Mouse (Mus musculus) E14TG2a.4 (cell line): ENCODE data around the gene Pde7b.

Source experiments
- H3K27me3 ChIP-seq: 2 replicates; pipeline ENCODE4 v1.6.1; 2014; ENCODE audit warnings: low read length, control low read depth; ENCODE audit not compliant: insufficient read depth
- H3K36me3 ChIP-seq: 2 replicates; pipeline ENCODE4 v1.6.1; 2014; ENCODE audit warnings: low read length, control low read depth; ENCODE audit not compliant: insufficient read depth
- H3K4me1 ChIP-seq: replicated peaks from 2 replicates; pipeline ENCODE4 v1.6.1; 2014; ENCODE audit warnings: low read depth, low read length, control low read depth
- H3K4me3 ChIP-seq: replicated peaks from 2 replicates; pipeline ENCODE4 v1.5.1; 2014; ENCODE audit warnings: mild to moderate bottlenecking, low read length
- H3K9me3 ChIP-seq: 2 replicates; pipeline ENCODE4 v1.6.1; 2014; ENCODE audit warnings: low read length, control low read depth
- CTCF ChIP-seq: conservative IDR thresholded peaks from 2 replicates; pipeline ENCODE4 v1.5.1; 2014; ENCODE audit warnings: low read length
- NANOG ChIP-seq: IDR thresholded peaks from 2 replicates; pipeline ENCODE4 v1.6.1; 2014; ENCODE audit warnings: borderline replicate concordance, low read length, mixed read lengths
- POU5F1 ChIP-seq: IDR thresholded peaks from 2 replicates; pipeline ENCODE4 v1.6.1; 2014; ENCODE audit warnings: low read length, borderline replicate concordance

The Pde7b gene

GRCm38 (mm10) chr10:20473505-20473904 is 251.4 kb downstream of the Pde7b start:
- no peaks in the 10 kb centered on the region for H3K9me3 ChIP-seq
- no peaks in the 10 kb centered on the region for H3K36me3 ChIP-seq
- H3K27me3 ChIP-seq, result no peaks in the 10 kb centered on the region
- H3K4me3 ChIP-seq, result no peak overlapping the region
- TF ChIP-seq POU5F1 (no peak), CTCF (no peak), NANOG (no peak)
- H3K4me1 ChIP-seq, result no peaks in the 10 kb centered on the region

GRCm38 (mm10) chr10:20472007-20472406 is 252.9 kb downstream of the Pde7b start:
- Histone ChIP-seq H3K4me1 (no peaks in the 10 kb centered on the region), H3K9me3 (no peaks in the 10 kb centered on the region), H3K27me3 (no peaks in the 10 kb centered on the region), H3K4me3 (no peak overlapping the region), H3K36me3 (no peaks in the 10 kb centered on the region)
- TF ChIP-seq POU5F1 (no peak), CTCF (no peak), NANOG (no peak)

GRCm38 (mm10) chr10:20464631-20465030 is 260.2 kb downstream of the Pde7b start:
- no peaks in the 10 kb centered on the region for H3K36me3 ChIP-seq
- TF ChIP-seq CTCF (no peak), POU5F1 (no peak), NANOG (no peak)
- no peaks in the 10 kb centered on the region for H3K4me1 ChIP-seq
- no peak overlapping the region for H3K4me3 ChIP-seq
- no peaks in the 10 kb centered on the region for H3K27me3 ChIP-seq
- H3K9me3 ChIP-seq, result peaks cover 4% of the 10 kb centered on the region; the same call in 1 of the 2 replicates

GRCm38 (mm10) chr10:20463941-20464340 is 260.9 kb downstream of the Pde7b start:
- no peaks in the 10 kb centered on the region for H3K36me3 ChIP-seq
- no peak overlapping the region for H3K4me3 ChIP-seq
- TF ChIP-seq CTCF, result no peak
- no peak for TF ChIP-seq NANOG
- no peak for TF ChIP-seq POU5F1
- no peaks in the 10 kb centered on the region for H3K4me1 ChIP-seq
- H3K9me3 ChIP-seq, result peaks cover 10% of the 10 kb centered on the region
- no peaks in the 10 kb centered on the region for H3K27me3 ChIP-seq

GRCm38 (mm10) chr10:20462596-20462995 is 262.3 kb downstream of the Pde7b start:
- no peaks in the 10 kb centered on the region for H3K4me1 ChIP-seq
- TF ChIP-seq POU5F1, result no peak
- no peak for TF ChIP-seq NANOG
- TF ChIP-seq CTCF, result no peak
- H3K4me3 ChIP-seq, result no peak overlapping the region
- H3K36me3 ChIP-seq, result no peaks in the 10 kb centered on the region
- H3K27me3 ChIP-seq, result no peaks in the 10 kb centered on the region
- H3K9me3 ChIP-seq, result peaks cover 11% of the 10 kb centered on the region

GRCm38 (mm10) chr10:20459657-20460350 is 265.1 kb downstream of the Pde7b start:
- Histone ChIP-seq H3K9me3 (peaks cover 11% of the 10 kb centered on the region), H3K36me3 (no peaks in the 10 kb centered on the region), H3K27me3 (no peaks in the 10 kb centered on the region), H3K4me3 (no peak overlapping the region), H3K4me1 (no peaks in the 10 kb centered on the region)
- TF ChIP-seq CTCF, result no peak
- no peak for TF ChIP-seq NANOG
- no peak for TF ChIP-seq POU5F1

- no peaks in the 10 kb centered on the region for H3K4me1 ChIP-seq
- peaks cover 11% of the 10 kb centered on the region for H3K9me3 ChIP-seq
- H3K27me3 ChIP-seq, result no peaks in the 10 kb centered on the region
- TF ChIP-seq NANOG, result no peak
- no peak for TF ChIP-seq POU5F1
- no peak for TF ChIP-seq CTCF
- no peak overlapping the region for H3K4me3 ChIP-seq
- H3K36me3 ChIP-seq, result no peaks in the 10 kb centered on the region
Measured at GRCm38 (mm10) chr10:20459160-20459559, 265.7 kb downstream of the Pde7b start.

- H3K4me3 ChIP-seq, result no peak overlapping the region
- H3K36me3 ChIP-seq, result no peaks in the 10 kb centered on the region
- H3K9me3 ChIP-seq, result peaks cover 7% of the 10 kb centered on the region
- no peak for TF ChIP-seq POU5F1
- no peak for TF ChIP-seq NANOG
- TF ChIP-seq CTCF, result no peak
- no peaks in the 10 kb centered on the region for H3K4me1 ChIP-seq
- H3K27me3 ChIP-seq, result no peaks in the 10 kb centered on the region
Measured at GRCm38 (mm10) chr10:20454387-20455065, 270.4 kb downstream of the Pde7b start.
